Mouse (Mus musculus): ENCODE measurements around the gene Aatf. TPM values are rescaled to one million over a fixed set of nuclear protein-coding genes. Genes with fewer than 3 reads are reported as not detected.

Aatf gene
- total RNA-seq, 2 experiments from 2014 or later = 20.4 to 21.6 TPM

Other genes with a start within 250 kb of the Aatf start
- under 1 TPM; 0.20 to 0.65 TPM for gene Lhx1, start 12.0 kb upstream of the Aatf start, total RNA-seq (2021)

Data from layer of hippocampus, postnatal 36 days (tissue).